Mouse (Mus musculus) embryonic fibroblast, embryonic 13.5 days (primary cell): ENCODE measurements around the gene 2310022B05Rik. TPM values are rescaled to one million over a fixed set of nuclear protein-coding genes. Genes with fewer than 3 reads are reported as not detected.

ENCODE experiments used
- H3K27ac ChIP-seq: 2 replicates; pipeline ENCODE4 v1.5.1; 2012; ENCODE audit warnings: low read length, control low read depth, inconsistent platforms; ENCODE audit not compliant: insufficient read depth
- H3K4me1 ChIP-seq: 2 replicates; pipeline ENCODE4 v1.6.1; 2011; ENCODE audit warnings: low read length; ENCODE audit not compliant: control insufficient read depth, insufficient read depth
- H3K4me3 ChIP-seq: 2 replicates; pipeline ENCODE4 v1.5.1; 2011; ENCODE audit warnings: mild to moderate bottlenecking, control low read depth, low read length; ENCODE audit not compliant: insufficient read depth
- CTCF ChIP-seq: IDR thresholded peaks from 2 replicates; pipeline ENCODE4 v1.5.1; 2011; ENCODE audit warnings: mild to moderate bottlenecking, control low read depth, low read length, moderate library complexity, borderline replicate concordance; ENCODE audit not compliant: insufficient read depth
- POLR2A ChIP-seq: IDR thresholded peaks from 2 replicates; pipeline ENCODE4 v1.6.1; 2011; ENCODE audit warnings: low read depth, mild to moderate bottlenecking, control low read depth, low read length, moderate library complexity
- polyA plus RNA-seq: library from polyadenylated mRNA; stranded (reverse); fragments of >200 nt; gene quantifications from 2 replicates; pipeline ENCODE4 v1.2.4, GENCODE M21; 2011; ENCODE audit warnings: low read depth; ENCODE audit not compliant: missing spikeins, insufficient read length

2310022B05Rik gene
- polyA plus RNA-seq, 1 experiment = 164 TPM

DNA sequence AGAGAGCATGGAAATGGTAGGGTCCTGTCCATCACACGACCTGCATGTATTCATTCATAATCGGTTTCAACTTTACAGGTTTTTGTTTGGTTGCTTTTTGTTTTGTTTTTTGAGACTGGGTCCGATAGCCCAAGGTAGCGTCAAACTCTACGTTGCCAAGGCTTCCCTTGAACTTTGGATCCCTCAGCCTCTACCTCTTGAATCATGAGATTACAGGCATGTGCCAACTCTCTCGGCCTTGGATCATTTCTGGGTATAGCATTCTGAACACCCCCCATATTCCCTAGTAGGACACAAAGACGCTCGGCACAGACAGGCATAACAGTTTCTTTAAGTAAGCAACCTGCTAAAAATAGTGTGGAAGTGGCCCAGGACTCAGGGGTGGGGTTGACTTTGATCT is 21.6 kb downstream of the 2310022B05Rik start:
- no peak overlapping the region for H3K27ac ChIP-seq
- peaks cover 25% of the 10 kb centered on the region for H3K4me1 ChIP-seq
- no peak overlapping the region for H3K4me3 ChIP-seq
- TF ChIP-seq CTCF (no peak), POLR2A (no peak)

DNA sequence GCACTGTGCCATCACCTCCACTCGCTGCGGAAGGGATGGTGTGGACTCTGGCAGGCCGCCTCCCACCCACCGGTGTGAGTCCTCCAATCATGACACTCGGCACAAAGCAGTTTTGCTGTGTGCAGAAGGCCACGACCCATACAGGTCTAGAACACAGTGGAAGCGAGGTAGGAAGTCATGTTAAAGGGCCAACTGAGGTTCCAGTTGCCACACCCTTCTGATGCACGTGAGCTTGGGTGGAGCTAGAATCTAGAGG is 28.0 kb downstream of the 2310022B05Rik start:
- TF ChIP-seq CTCF = no peak
- TF ChIP-seq POLR2A = no peak
- Histone ChIP-seq H3K27ac (no peak overlapping the region), H3K4me3 (no peak overlapping the region), H3K4me1 (peaks cover 10% of the 10 kb centered on the region)

DNA sequence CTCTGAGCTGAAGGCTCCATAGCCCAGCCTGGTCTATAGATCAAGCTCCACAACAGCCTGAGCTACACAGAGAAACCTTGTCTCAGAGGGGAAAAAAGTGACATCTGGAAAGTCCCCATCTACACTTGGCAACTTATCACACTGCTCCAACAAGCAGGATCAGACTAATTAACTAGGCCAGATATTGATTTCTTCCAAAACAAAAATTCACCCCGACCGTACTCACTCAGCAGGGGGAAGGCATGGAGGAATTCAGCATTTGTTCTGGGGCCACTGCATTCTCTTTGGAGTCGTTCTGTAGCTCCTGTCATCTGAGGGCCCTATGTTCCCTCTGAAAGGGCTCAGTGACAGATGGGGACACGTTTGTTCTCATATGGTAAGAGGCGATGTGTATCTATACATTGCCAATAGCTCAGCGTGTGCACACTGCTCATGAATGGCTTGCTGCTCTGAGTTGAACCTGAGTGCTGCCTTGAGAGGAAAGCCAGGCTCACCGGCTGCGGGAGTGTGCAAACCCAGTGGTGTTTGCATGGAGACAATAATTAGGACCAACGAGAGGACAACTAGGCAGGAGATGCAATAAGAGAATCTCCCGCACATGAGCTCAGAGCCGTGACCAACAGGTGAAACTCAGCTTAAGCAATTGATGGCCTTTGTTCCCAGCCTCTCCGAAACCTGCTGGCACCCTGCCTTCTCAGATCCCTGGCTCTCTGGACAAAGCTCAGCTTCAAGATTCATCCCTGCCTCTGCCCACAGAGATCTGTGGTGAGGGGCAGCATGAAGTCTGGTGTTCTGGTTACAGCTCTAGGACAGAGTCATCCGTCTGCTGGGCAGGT is 28.5 kb downstream of the 2310022B05Rik start:
- H3K4me1 ChIP-seq = peaks cover 10% of the 10 kb centered on the region
- peak overlapping the region; percentile 10; the same call in 1 of the 2 replicates for H3K27ac ChIP-seq
- TF ChIP-seq CTCF = no peak
- no peak for TF ChIP-seq POLR2A
- no peak overlapping the region for H3K4me3 ChIP-seq

DNA sequence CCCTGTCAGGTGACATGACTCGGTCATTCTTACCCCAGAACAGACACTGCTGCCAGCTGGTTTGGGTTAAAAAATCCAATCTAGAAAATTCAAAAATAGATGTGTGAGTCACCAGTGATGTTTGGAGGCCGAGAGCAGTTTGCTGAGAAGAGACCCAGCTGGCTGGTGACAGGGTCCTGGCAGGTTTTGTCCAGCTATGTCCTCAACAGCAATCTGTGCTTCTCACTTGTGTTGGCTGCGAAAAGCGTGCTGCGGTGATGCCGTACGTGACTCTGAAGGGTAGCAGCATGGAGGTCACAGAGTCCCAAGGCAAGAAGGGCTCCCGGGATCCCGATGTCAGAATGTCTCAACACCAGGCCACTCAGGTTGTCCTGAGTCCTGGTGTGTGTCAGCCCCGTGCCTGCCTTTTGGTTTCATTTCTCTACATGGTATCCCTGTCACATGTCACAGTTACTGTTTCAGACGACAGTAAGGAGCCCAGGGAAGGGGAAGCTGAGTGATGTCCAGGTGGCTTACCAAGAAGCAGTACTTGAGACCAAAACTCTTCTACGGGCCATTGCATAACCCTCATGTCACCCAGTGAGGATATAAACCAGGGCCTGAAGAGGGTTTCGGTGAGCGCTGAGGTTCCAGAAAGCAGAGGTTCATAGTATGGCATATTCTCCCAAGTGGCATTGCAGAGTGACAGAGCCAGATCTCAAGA is 30.0 kb downstream of the 2310022B05Rik start:
- Histone ChIP-seq H3K27ac (peak overlapping the region; percentile 90), H3K4me1 (peaks cover 10% of the 10 kb centered on the region), H3K4me3 (no peak overlapping the region)
- TF ChIP-seq CTCF (no peak), POLR2A (no peak)

DNA sequence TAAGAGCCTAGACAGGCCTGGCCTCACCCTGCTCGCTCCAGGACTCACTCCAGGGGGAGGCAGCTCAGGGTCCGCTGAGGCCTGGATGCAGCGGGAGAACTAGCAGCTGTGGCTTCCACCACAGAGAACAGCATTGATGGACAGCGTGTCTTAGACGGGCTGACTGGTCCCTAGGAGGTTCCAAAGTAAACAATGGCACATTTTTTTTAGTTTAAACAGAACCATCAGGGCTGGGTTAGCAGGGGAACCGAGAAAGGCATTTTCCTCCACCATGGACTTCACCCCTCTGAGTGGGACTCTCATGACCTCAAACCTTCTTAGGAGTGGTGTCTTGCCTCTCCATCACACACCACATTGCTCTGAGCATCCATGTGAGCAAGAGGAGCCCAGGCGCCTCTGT is 31.2 kb downstream of the 2310022B05Rik start:
- peaks cover 10% of the 10 kb centered on the region for H3K4me1 ChIP-seq
- peak overlapping the region; percentile 90 for H3K27ac ChIP-seq
- H3K4me3 ChIP-seq = no peak overlapping the region
- TF ChIP-seq POLR2A = no peak
- TF ChIP-seq CTCF = no peak

DNA sequence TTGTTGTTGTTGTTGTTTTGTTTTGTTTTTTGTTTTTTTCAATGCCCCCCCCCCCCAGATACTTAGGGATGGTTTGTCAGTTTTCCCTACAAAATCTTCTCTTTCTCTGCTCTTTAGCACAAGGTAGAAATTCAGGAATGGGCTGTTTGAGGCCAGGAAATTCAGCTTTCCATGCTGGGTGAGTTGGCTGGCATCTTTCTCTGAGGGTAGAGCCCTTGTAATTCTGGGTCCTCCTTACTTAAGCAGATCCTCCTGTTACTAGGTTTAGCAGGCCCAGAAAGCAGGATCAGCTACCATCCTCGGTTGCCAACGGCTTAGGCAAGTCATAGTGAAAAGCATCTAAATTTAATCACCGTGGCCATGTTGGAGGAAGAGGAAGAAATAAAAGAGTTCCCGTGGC is 32.3 kb downstream of the 2310022B05Rik start:
- Histone ChIP-seq H3K4me3 (no peak overlapping the region), H3K27ac (no peak overlapping the region), H3K4me1 (peaks cover 10% of the 10 kb centered on the region)
- no peak for TF ChIP-seq POLR2A
- no peak for TF ChIP-seq CTCF

DNA sequence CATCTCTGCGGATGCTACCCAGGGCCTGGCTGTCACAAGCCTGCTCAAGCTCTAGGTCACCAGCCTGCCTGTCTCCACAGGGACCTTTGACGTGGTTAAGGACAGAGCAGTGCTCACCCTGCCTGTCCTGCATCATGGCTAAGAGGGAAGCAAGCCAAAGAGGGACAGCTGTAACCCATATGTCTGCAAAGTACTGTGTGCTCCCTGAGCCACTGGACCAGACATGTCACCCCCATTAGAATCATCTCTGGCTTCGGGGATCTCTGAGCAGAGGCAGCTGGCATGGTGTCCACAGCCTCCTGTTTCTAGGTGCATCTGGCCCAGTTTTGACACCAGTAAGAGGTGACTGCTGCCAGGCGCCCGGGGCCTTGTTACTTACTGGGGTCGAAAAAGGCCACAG is 32.7 kb downstream of the 2310022B05Rik start:
- Histone ChIP-seq H3K27ac (no peak overlapping the region), H3K4me1 (peaks cover 10% of the 10 kb centered on the region), H3K4me3 (no peak overlapping the region)
- TF ChIP-seq CTCF (no peak), POLR2A (no peak)

DNA sequence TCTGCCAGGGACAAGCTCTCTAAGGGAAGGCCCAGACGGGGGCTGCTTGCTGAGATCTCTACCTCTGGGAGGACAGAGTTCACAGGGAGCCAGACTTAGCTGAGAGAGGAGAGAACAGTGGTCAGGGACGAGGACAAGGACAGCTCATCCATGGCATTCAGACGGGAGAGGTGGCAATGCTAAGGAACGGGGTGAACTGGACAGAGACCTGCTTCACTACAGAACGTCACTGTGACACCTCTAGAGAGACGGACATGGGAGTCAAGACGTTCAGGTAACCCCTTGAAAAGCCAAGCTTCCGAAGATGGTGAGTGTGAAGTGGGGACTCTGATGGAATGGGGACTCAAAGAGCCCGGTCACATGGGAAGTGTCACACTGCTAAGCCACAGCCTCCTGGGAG is 36.9 kb downstream of the 2310022B05Rik start:
- Histone ChIP-seq H3K4me1 (peaks cover 2% of the 10 kb centered on the region; the same call in 1 of the 2 replicates), H3K4me3 (no peak overlapping the region), H3K27ac (no peak overlapping the region)
- TF ChIP-seq POLR2A (no peak), CTCF (no peak)

DNA sequence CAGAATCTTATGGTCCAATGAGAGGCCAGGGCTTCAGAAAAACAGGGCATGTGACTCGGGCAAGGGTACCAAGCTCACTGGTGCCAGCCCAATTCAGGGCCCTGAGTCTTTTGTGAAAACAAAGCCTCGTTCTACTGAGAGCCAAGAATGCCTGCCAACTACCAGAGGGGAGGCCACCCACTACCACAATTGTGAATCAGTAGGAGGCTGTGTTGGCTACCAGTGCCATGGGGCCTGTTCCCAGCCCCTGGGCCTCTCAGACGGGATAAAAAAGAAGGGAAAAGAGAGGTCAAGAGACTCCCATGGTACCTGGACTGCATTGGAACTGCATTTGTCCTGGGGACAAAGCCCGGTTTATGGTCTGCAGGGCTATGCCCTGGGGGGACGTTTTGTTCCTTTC is 41.9 kb downstream of the 2310022B05Rik start:
- TF ChIP-seq POLR2A (no peak), CTCF (no peak)
- H3K27ac ChIP-seq = no peak overlapping the region
- peaks cover 7% of the 10 kb centered on the region for H3K4me1 ChIP-seq
- no peak overlapping the region for H3K4me3 ChIP-seq

DNA sequence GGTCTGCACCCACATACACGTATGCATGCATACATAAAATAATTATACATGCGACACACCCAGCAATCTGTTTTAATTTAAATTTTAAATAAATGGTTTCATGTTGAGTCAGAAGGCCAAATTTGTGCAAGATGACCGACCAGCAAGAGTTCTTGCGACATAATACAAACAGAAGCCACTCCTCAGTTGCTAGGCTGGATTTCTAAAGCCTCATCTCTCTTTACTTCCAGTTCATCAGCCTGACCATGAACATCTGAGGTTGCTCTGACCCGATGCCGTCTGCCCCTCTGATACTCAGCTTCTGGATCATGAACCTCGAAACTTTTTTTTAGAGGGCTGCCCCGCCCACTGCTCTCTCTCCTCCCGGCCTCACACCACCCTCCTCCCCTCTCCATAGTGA is 44.9 kb downstream of the 2310022B05Rik start:
- TF ChIP-seq POLR2A = peak; percentile 59
- no peak for TF ChIP-seq CTCF
- no peak overlapping the region for H3K4me3 ChIP-seq
- peaks cover 7% of the 10 kb centered on the region; the same call in 1 of the 2 replicates for H3K4me1 ChIP-seq
- peak overlapping the region; percentile 83 for H3K27ac ChIP-seq
